Mouse (Mus musculus) embryonic stem cell, embryonic (primary cell): ENCODE results near the gene Kat7.

Experiments used
- CTCF ChIA-PET, 4 experiments: fragments of 300-600 bp in 2 of 4; fragments of 350-600 bp in 2 of 4; sonication (Branson Sonifier 250); formaldehyde crosslinking; loops; one replicate each; lab custom pipeline; 2022; ENCODE audit warnings: inconsistent platforms in 2 of 4; lab: Charles Lee
- POLR2A ChIA-PET, 4 experiments: fragments of 300-600 bp in 2 of 4; fragments of 350-600 bp in 2 of 4; sonication (Branson Sonifier 250); formaldehyde crosslinking; loops; one replicate each; lab custom pipeline; 2022; ENCODE audit warnings: antibody characterized with exemption in 4 of 4, inconsistent platforms in 1 of 4; lab: Charles Lee

The Kat7 gene

GRCm38 (mm10) chr11:95315215-95315955 is 5.3 kb upstream of the Kat7 start:
- ChIA-PET POLR2A (interaction anchor here in 3 of 4 experiments (0.6 to 14.1 kb wide), 23 partner anchors 6 to 466 kb away, joined by 3 to 401 read pairs (median 4); partner anchors contain the start of genes Fam117a (in 2 of the 3), Slc35b1 (in 2 of the 3), Kat7 (in 1 of the 3) and Spop (in 1 of the 3)), CTCF (interaction anchor here (0.6 to 1.3 kb wide), 8 partner anchors 12 to 1422 kb away, joined by 3 to 6 read pairs (median 3); no protein-coding TSS in a partner anchor)

- ChIA-PET POLR2A (interaction anchor here (0.6 to 14.1 kb wide), 84 partner anchors 7 to 1101 kb away, joined by 3 to 401 read pairs (median 5); partner anchors contain the start of genes Fam117a (in 3 of the 4), Slc35b1 (in 3 of the 4), Spop (in 3 of the 4) and Nxph3 (in 2 of the 4)), CTCF (interaction anchor here (0.5 to 3.0 kb wide), 11 partner anchors 10 to 562 kb away, joined by 3 to 15 read pairs (median 3); no protein-coding TSS in a partner anchor)
Measured at GRCm38 (mm10) chr11:95311425-95311807, 1.4 kb upstream of the Kat7 start.

GRCm38 (mm10) chr11:95310648-95311424 is 790 bp upstream of the Kat7 start:
- CTCF ChIA-PET = interaction anchor here in 3 of 4 experiments (0.6 to 4.0 kb wide), 11 partner anchors 13 to 485 kb away, joined by 3 to 15 read pairs (median 4); partner anchors contain the start of gene Ngfr (in 1 of the 3)
- POLR2A ChIA-PET = interaction anchor here (0.6 to 14.1 kb wide), 128 partner anchors 7 to 1136 kb away, joined by 3 to 401 read pairs (median 5); partner anchors contain the start of genes Fam117a (in 3 of the 4), Slc35b1 (in 3 of the 4), Spop (in 3 of the 4) and Nxph3 (in 2 of the 4)

- CTCF ChIA-PET = interaction anchor here (0.5 to 4.0 kb wide), 15 partner anchors 9 to 277 kb away, joined by 3 to 11 read pairs (median 4); partner anchors contain the start of genes Ngfr (in 1 of the 4) and Slc35b1 (in 1 of the 4)
- POLR2A ChIA-PET = interaction anchor here (0.5 to 14.1 kb wide), 97 partner anchors 9 to 766 kb away, joined by 3 to 401 read pairs (median 6); partner anchors contain the start of genes Slc35b1 (in 4 of the 4), Fam117a (in 3 of the 4), Spop (in 3 of the 4) and Nxph3 (in 2 of the 4)
Measured at GRCm38 (mm10) chr11:95309510-95310006, 488 bp downstream of the Kat7 start.

GRCm38 (mm10) chr11:95307526-95307925 is 2.5 kb downstream of the Kat7 start:
- ChIA-PET POLR2A (interaction anchor here in 3 of 4 experiments (0.6 to 14.1 kb wide), 22 partner anchors 7 to 419 kb away, joined by 3 to 401 read pairs (median 8); partner anchors contain the start of genes Fam117a (in 2 of the 3), Nxph3 (in 1 of the 3), Slc35b1 (in 1 of the 3) and Spop (in 1 of the 3)), CTCF (interaction anchor here in 3 of 4 experiments (0.6 to 4.0 kb wide), 8 partner anchors 9 to 214 kb away, joined by 3 to 11 read pairs (median 4); no protein-coding TSS in a partner anchor)

GRCm38 (mm10) chr11:95305600-95305999 is 4.4 kb downstream of the Kat7 start:
- ChIA-PET POLR2A (interaction anchor here in 2 of 4 experiments (0.5 to 1.6 kb wide), 11 partner anchors 9 to 215 kb away, joined by 3 to 10 read pairs (median 4); no protein-coding TSS in a partner anchor), CTCF (no interaction called here)

GRCm38 (mm10) chr11:95301772-95302171 is 8.3 kb downstream of the Kat7 start:
- CTCF ChIA-PET = interaction anchor here in 3 of 4 experiments (0.6 to 1.1 kb wide), 5 partner anchors 10 to 220 kb away, joined by 3 to 5 read pairs (median 3); no protein-coding TSS in a partner anchor
- POLR2A ChIA-PET = interaction anchor here (0.6 to 3.8 kb wide), 17 partner anchors 8 to 244 kb away, joined by 3 to 54 read pairs (median 3); partner anchors contain the start of gene Kat7 (in 2 of the 4)

- CTCF ChIA-PET = interaction anchor here in 1 of 4 experiments (1.1 to 1.4 kb wide), 5 partner anchors 8 to 221 kb away, joined by 3 to 6 read pairs (median 3); no protein-coding TSS in a partner anchor
Measured at GRCm38 (mm10) chr11:95299886-95300285, 10.2 kb downstream of the Kat7 start.

GRCm38 (mm10) chr11:95298146-95298545 is 11.9 kb downstream of the Kat7 start:
- ChIA-PET POLR2A (interaction anchor here in 3 of 4 experiments (0.7 to 5.5 kb wide), 12 partner anchors 9 to 1939 kb away, joined by 3 to 126 read pairs (median 10); partner anchors contain the start of gene Kat7 (in 3 of the 3)), CTCF (interaction anchor here (0.5 to 2.4 kb wide), 33 partner anchors 9 to 512 kb away, joined by 3 to 11 read pairs (median 3); partner anchors contain the start of genes Kat7 (in 1 of the 4) and Slc35b1 (in 1 of the 4))

More at GRCm38 (mm10) chr11:95299886-95300285, 10.2 kb downstream of the Kat7 start:
- POLR2A ChIA-PET = interaction anchor here (0.6 to 5.5 kb wide), 26 partner anchors 8 to 221 kb away, joined by 3 to 126 read pairs (median 3); partner anchors contain the start of genes Kat7 (in 4 of the 4), Dlx4 (in 1 of the 4) and Tac4 (in 1 of the 4)

GRCm38 (mm10) chr11:95295736-95296135 is 14.3 kb downstream of the Kat7 start:
- ChIA-PET POLR2A (interaction anchor here in 2 of 4 experiments (0.7 to 9.7 kb wide), 12 partner anchors 8 to 325 kb away, joined by 4 to 126 read pairs (median 10); partner anchors contain the start of gene Kat7 (in 2 of the 2)), CTCF (interaction anchor here (0.6 to 1.3 kb wide), 5 partner anchors 13 to 37 kb away, joined by 4 to 8 read pairs (median 4); no protein-coding TSS in a partner anchor)

- CTCF ChIA-PET = interaction anchor here in 2 of 4 experiments (1.9 to 2.4 kb wide), 2 partner anchors 34 kb away, joined by 6 read pairs; no protein-coding TSS in a partner anchor
- POLR2A ChIA-PET = interaction anchor here in 2 of 4 experiments (0.5 to 9.7 kb wide), 8 partner anchors 12 to 933 kb away, joined by 3 to 97 read pairs (median 4); partner anchors contain the start of gene Kat7 (in 1 of the 2)
Measured at GRCm38 (mm10) chr11:95293017-95293624, 16.9 kb downstream of the Kat7 start.

- ChIA-PET CTCF (interaction anchor here in 3 of 4 experiments (0.7 to 2.4 kb wide), 4 partner anchors 19 to 249 kb away, joined by 4 to 6 read pairs (median 5); no protein-coding TSS in a partner anchor), POLR2A (interaction anchor here in 3 of 4 experiments (0.7 to 9.7 kb wide), 12 partner anchors 8 to 123 kb away, joined by 3 to 97 read pairs (median 4); partner anchors contain the start of gene Kat7 (in 1 of the 3))
Measured at GRCm38 (mm10) chr11:95291998-95292397, 18.0 kb downstream of the Kat7 start.

- POLR2A ChIA-PET = interaction anchor here (0.6 to 4.9 kb wide), 15 partner anchors 8 to 600 kb away, joined by 3 to 50 read pairs (median 5); partner anchors contain the start of gene Kat7 (in 1 of the 4)
- CTCF ChIA-PET = interaction anchor here in 2 of 4 experiments (1.9 to 2.0 kb wide), 2 partner anchors 14 to 31 kb away, joined by 4 to 5 read pairs; no protein-coding TSS in a partner anchor
Measured at GRCm38 (mm10) chr11:95282331-95282730, 27.7 kb downstream of the Kat7 start.

- ChIA-PET POLR2A (interaction anchor here in 3 of 4 experiments (0.6 to 7.6 kb wide), 7 partner anchors 8 to 135 kb away, joined by 3 to 74 read pairs (median 4); partner anchors contain the start of gene Spop (in 1 of the 3)), CTCF (interaction anchor here in 2 of 4 experiments (0.6 to 1.0 kb wide), 4 partner anchors 13 to 242 kb away, joined by 3 to 8 read pairs (median 5); no protein-coding TSS in a partner anchor)
Measured at GRCm38 (mm10) chr11:95279061-95279659, 30.9 kb downstream of the Kat7 start.

GRCm38 (mm10) chr11:95276056-95276455 is 34.0 kb downstream of the Kat7 start:
- ChIA-PET CTCF (interaction anchor here in 3 of 4 experiments (0.5 to 2.1 kb wide), 5 partner anchors 17 to 222 kb away, joined by 3 to 8 read pairs (median 4); no protein-coding TSS in a partner anchor), POLR2A (interaction anchor here in 3 of 4 experiments (0.5 to 7.6 kb wide), 16 partner anchors 9 to 289 kb away, joined by 3 to 74 read pairs (median 4); partner anchors contain the start of gene Kat7 (in 2 of the 3))
